Mouse (Mus musculus): ENCODE results near the gene Nup62.

DNA sequence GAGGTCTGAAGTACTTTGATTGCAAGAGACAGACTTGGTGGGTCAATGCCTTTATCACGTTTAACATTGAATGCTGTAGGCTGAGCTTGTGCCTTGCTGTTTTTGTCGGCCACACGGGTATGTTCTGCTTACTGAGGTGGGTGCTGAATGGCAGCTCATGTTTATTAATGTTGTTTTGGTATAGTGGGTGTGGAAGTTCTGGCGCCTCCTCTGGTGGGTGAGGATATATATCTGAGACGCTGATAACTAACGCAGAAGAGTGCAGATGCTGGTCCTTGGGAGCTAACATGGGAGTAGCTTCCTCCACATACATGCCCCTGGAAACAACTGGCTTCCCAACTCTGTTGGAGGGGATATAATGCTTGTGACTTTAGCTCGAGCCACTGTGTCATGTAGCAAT, 7.5 kb downstream of the Nup62 start:
- no peak for TF ChIP-seq GATA1 (IDR thresholded peaks at IDR 0.05; ENCODE audit: borderline replicate concordance, low read length)
- no peak for TF ChIP-seq FLI1 (IDR thresholded peaks at IDR 0.05; ENCODE audit: low read length)
